Mouse (Mus musculus) lung, postnatal 25 days (tissue): ENCODE results near the gene Ahcyl2.

Experiments used
- DNase-seq: peaks from one replicate; pipeline ENCODE4 v3.0.0; 2022; ENCODE audit warnings: low spot score

Ahcyl2 gene

DNA sequence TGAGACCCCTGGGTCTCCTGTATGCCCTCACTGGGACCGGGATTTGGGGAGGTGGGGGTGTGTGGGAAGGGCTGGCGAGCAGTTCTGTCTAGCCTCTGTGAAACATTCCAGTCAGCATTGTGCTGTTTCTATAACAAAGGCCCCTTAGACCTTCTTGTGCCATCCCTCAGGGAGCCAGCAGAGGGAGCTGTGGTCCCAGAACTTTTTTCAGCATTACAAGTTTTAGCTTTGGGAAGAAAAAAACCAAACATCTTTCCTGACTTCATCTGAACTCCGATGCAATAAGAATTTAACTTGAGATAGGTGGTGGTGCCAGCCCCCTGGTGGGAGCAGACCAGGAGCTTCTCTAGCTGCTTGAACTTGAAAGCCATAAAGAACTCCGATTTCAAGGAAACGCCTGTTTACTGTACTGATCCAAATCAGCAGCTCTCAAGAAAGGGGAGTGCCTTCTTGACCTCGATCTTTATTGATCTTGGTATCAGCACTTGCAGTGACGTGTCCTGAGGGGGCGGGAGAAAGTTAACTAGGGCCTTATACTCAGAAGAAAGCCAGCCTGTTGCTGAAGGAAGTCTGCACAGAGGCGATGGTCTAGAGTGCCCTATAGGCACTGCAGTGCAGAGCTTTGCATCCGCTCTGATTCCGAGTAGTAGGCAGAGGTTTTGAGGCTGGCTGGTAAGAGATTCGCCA, 85.5 kb downstream of the Ahcyl2 start:
- peak; percentile 84 for DNase-seq

DNA sequence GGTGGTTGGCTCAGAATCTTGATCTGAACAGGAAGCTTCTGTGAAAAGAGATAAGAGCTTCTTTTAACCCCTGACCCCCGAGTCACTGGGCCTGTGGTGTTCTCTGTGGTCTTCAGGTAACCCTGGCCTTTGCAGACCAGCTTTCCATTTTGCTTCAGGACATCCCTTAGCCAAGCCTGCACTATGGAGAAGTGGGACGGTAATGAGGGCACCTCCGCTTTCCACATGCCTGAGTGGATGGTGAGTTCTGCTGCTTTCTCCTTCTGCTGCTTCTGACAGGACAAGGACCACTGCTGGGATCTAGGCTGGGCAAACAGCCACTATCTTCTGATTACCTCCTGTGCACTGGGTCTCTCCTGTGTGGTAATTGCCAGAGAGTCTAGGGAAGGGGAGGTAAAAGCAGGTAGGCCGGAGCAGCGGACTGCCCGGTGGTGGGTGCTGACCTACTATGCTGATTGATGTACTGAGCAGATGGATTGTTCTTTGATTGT, 86.1 kb downstream of the Ahcyl2 start:
- DNase-seq, result no peak

DNA sequence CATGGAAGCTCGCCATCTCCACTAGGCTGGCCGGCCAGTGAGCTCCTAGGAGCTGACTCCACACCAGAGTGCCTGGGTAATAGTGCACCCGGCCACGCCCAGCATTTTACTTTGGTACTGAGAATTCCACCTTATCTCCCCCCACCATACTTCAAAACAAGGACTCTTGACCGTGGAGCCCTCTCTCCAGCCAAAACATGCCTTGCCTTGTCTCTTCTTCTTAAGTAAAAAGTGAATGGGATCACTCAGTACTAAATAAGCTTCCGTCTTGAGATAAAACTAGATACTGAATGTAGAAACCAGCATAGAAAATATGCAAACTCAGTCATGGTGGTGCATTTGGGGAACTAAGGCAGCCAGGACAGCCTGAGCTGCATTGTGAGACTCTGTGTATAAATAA, 90.8 kb downstream of the Ahcyl2 start:
- DNase-seq, result no peak

DNA sequence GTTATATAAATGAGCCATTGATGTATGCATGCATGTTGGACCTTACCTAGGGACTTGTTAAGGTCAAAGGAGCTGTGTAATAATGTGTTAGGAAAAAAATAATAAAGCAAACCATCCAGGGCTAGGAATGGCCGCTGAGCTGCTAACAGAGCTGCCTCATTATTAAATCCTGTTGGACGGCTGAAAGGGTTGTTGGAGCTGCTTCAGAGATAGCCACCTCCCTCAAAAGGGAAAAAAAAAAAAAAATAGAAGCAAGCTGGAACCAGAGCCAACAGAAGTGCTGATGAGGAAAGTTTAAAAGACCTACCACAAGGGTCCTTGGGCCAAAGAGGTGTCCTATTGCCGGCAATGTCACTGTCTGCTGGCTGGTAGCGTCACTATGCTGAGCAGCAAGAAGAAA, 91.5 kb downstream of the Ahcyl2 start:
- DNase-seq, result no peak

DNA sequence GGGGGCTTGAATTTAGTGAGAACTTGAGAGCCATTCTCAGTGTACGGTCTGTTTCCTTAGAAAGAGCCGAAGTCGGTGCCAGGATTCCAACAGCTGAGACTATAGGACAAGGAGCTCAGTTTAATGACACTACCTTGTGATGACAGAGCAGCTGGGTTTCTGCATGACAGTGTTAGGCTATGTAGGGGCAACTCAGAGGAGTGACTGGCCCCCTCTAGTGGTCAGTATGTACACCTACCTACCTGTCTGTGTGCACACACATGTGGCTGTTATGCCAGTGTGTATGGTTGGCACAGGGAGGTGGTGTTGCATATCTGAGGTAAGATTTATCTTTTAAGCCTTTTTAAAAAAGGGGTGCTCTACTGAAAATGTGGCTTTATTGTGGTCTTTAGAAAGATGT, 92.4 kb downstream of the Ahcyl2 start:
- DNase-seq, result peak; percentile 57

DNA sequence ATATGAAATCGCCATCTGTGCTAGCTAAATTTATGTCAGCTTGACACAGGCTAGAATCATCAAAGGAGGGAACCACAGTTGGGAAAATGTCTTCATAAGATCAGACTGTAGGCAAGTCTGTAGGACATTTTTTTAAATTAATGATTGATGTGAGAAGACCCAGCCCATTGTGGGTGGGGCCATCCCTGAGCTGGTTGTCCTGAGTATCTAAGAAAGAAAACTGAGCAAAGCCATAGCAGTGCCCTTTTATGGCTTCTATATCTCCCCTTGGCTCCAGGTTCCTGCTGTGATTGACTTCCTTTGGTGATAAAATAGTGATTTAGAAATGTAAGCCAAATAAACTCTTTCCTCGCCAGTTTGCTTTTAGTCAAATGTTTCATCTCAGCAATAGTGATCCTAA, 97.1 kb downstream of the Ahcyl2 start:
- no peak for DNase-seq

DNA sequence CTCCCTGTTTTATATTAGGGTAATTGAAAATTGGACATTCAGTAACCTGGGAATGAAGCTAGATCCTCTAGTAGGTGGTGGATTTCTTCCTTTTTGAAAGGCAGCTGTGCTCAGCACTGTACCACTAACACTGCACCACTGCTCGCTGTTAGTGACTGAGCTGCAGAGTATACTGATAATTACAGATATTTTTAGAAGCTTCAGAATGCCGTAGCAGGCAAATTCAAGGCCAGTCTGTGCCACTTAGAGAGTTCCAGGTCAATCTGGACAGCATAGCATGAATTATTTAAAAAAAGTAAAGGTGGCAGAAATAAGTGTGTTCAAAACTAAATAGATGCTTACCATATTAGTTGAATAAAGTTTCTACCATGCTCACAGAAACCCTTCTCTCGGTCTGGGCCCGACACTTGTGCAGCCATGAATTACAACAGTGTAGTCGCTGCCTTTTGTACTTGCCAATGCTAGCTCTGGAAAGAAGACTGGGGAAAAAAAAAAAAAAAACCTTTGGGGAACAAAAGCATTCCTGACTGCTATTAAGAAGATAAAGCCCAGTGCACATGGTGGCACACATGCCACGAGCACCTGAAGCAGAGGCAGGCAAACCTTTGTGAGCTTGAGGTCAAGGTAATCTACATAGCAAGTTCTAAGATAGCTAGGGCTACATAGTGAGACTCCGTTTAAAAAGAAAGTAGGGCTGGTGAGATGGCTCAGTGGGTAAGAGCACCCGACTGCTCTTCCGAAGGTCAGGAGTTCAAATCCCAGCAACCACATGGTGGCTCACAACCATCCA, 99.3 kb downstream of the Ahcyl2 start:
- no peak for DNase-seq

DNA sequence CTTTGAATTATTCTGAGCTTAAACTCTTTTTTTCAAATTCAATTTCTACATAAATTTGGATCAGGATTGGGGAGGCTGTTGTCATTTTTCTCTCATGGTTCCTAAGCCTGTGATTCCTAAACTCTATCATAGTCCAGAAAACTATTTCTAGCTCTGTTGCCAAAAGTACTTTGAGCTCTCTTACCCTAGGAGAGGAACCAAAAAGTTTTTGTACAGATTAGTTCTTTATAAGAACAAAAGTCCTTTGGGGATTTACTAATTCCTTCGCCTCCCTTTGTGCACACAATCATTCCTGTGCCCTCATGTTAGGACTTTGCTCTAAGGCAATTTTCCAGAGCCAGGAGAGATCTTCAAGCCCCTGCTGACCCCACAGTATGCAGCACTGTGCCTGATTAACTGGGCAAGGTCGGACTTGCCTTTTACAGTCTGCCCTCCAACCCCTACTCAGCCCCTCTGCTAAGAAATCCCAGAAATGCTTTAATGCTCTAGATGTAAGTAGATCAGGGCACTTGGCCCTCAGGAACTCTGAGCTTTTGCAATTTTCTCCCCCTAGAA, 100.6 kb downstream of the Ahcyl2 start:
- DNase-seq, result no peak

DNA sequence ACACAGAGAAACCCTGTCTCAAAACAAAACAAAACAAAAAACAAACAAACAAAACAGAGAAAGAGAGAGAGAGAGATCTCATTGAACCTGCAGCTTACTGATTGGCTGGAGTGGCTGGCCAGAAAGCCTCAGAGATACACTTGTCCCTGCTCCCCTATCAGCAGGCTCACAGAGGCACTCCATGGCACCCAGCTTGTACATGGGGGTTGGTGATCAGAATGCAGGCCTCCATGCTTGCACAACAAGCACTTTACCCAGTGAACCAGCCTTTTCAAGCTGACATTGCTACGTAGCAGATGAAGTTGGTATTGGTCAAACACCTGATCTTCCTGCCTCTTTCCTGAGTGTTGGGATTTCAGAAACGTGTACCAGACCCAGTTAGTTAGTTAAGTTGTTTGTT, 105.8 kb downstream of the Ahcyl2 start:
- DNase-seq, result peak; percentile 13

DNA sequence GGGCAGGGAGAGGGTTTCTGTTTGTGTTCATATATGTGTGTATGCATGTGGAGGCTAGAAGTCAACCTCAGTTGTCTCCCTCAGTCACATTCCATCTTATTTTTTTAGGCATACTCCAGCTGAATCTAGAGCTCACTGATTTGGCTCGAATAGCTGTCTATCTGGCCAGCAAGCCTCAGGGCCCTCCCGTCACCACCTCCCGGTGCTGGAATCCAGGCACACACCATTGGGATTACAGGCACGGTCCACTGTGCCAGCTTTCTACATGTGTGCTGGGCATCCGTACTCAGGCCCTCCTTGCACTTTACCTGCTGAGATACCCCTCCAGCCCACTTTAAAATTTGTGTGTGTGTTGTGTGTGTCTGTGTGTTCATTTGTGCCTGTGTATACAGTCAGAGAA, 107.8 kb downstream of the Ahcyl2 start:
- DNase-seq, result no peak

DNA sequence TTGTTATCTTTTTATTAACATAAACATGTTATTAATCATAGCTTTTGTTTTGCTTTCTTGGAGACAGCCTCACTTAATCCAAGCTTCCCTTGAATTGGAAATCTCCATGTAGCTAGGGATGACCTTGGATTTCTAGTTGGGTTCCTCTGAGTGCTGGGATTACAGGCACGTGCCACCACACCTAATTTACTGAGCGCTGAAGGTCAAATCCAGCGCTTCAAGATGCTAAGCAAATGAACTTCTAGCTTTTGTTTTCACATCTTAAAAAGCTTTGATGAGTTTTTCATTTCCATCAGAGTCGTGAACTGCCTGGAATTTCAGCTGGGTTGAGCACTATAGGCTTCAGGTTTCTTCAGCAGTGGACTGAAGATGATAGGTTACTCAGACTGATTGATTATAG, 109.0 kb downstream of the Ahcyl2 start:
- no peak for DNase-seq

DNA sequence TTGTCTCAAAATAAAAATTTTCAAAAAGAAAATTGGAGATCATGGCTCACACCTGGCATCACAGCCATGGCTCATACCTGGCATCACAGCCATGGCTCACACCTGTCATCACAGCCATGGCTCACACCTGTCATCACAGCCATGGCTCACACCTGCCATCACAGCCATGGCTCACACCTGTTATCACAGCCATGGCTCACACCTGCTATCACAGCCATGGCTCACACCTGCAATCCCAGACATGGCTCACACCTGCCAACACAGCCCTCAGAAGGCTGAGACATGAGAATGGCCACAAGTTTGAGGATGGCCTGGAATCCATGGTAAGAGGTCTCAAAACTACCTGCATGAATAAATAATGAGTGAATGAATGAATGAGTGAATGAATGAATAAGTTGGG, 111.8 kb downstream of the Ahcyl2 start:
- no peak for DNase-seq

DNA sequence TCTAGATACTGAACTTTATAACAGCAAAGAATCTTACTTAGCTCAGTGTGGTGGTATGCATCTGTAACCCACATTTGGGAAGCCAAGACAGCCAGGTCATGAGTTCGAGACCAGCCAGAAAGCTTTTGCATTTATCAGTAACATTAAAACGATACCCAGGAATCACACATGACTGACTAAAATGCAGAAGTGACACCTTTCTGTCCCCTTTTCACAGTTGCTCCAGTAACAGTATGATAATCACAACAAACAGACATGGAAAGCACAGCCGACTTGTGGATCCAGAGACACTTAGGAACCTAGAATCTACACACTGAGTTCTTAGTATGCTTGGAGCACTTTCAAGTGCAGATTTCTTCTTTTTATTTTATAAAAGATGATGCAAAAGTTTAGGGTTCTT, 113.0 kb downstream of the Ahcyl2 start:
- no peak for DNase-seq

DNA sequence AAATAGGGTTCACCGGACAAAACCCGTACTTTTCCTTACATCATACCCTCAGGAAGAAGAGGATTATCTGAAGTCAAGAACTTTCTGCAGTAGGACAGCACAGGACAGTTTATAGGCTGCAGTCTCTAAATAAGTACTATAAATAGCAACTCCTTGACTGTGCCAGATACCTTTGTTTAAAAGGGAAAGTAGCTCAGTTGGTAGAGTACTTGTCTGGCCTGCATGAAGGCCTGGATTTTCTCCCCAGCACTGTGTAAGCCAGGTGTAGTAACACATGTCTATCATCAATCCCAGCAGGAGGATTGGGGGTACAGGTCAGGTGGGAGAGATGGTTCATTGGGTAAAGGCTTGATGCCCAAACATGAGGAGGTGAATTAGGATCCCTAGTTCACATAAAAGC, 114.1 kb downstream of the Ahcyl2 start:
- DNase-seq, result no peak

DNA sequence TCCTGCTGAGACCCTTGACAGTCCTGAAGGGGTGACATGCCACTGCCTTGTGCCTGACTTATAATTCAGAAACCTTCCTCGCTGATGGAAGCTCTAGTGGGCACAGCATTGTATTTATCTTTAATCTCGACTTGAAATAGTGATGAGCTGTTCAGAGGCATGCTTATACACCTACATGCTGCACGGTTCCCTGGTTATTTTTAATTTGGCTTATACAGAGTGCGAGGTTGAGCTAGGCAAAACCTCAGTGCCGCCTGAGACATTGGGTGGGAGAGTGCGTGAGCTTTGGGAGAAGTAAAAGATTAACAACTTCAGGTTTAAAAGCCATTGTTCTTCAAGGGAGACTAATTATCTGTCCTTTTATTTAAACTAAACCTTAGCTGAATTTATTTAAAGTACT, 115.1 kb downstream of the Ahcyl2 start:
- no peak for DNase-seq

DNA sequence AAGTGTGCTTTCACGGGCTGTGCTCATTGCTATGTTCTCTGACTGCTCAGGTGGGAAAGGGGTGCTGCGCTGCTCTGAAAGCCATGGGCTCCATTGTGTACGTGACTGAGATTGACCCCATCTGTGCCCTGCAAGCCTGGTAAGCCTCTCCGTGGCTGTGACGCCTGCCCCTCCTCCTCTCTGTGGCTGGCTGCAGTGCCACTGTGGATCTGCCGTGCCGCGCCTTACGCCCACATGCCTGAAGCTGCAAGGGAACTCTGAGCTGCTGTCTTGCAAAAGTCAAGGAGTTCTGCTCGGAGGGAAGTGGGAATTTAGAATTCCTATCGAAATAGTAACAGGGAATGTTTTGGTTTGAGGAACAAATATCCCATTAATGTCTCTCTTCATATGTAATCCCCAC, 123.3 kb downstream of the Ahcyl2 start:
- no peak for DNase-seq

DNA sequence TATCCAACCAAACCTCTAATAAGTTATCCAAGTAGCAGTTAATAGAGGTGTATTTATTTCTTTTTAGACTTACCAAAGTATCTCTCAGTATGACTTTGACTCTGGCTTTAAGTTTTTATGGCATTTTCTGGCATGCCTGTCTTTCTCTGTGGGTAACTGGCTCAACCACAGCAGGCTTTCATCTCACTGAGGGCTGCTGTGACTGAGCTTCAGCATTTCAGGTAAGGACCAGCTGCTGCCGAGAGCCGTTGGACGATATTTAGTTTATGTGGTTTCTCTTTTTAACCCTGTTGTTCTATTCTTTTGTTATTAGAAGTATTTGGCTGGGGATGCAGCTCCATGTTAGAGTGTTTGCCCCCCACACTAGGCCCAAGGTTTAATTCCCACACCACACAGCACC, 129.2 kb downstream of the Ahcyl2 start:
- no peak for DNase-seq

DNA sequence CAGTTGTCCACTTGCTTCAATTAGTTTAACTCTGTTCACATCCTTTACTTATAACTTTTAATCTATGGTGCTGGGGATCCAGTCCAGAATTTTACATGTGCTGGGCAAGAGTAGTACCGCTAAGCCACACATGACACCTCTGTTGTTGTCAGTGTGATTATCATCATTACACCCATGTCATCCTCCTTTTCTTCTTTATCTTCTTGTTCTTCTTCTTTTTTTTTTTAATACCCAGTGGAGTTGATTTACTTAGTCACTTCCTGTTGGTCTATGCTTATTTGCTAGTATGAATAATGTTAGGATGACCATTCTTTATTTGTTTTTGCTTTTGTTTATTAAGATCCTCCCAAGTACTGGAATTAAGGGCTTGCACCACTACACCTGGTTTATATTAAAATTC, 133.6 kb downstream of the Ahcyl2 start:
- no peak for DNase-seq

DNA sequence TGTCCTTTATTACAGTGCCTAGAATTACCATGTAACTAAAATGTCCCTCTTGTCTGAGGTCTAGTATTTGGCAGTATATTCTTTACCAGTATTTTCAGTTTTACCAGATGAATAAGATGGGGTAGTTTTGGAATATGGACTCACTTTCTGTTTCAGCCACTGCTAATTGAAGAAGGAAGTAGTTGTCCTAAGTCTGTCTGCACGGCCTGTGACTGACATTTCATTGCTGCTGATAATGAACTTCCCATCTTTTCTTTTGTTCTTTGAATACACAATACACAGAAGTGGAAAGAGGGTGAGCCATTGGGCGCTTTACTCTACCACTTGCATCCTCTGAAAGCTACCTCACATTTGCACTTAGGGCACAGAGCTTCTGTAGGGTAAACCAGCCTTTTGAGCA, 134.4 kb downstream of the Ahcyl2 start:
- DNase-seq, result no peak

DNA sequence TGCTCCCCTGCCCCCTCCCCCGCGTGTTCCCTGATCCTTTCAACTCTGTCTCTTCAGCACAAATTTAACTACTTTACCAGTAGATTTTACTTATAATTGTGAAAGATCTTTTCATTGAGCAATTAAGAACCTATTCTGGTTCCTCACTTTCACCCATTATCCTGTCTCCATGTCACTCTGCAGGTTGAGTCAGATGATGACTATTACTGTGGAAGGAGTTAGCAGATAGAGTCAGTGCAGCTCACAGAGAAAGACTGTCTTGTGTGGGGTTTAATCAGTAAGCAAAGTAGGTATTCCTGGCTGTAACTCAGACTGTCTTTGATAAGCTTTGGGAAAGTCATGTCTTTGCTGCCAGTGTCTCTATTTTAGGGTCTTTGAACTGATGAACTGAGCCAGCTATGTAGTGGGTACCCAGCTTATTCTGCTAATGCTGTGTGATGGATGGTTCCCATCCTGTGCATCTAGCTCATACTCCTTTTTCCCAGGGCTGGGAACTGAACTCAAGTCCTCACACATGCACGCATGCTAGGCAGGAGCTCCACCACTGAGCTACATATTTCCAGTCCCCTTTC, 135.6 kb downstream of the Ahcyl2 start:
- DNase-seq, result no peak

DNA sequence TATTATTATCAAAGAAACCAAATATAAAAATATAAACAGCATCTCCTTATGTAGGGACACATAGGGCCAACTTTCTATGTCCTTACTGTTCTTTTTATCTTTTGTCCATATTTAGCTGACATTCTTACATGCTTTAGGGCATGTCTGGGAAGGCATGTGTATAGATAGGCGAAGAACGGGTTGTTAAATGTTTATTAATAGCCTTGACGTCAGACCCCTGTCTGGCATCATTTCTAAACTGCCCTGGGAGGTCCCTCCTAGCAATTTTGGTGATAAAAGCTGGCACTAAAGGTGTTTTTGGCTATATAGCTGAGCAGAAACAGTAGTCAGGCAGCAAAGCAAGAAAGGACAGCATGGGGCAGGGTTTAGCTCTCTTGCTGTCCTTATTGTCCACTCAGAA, 136.5 kb downstream of the Ahcyl2 start:
- no peak for DNase-seq

DNA sequence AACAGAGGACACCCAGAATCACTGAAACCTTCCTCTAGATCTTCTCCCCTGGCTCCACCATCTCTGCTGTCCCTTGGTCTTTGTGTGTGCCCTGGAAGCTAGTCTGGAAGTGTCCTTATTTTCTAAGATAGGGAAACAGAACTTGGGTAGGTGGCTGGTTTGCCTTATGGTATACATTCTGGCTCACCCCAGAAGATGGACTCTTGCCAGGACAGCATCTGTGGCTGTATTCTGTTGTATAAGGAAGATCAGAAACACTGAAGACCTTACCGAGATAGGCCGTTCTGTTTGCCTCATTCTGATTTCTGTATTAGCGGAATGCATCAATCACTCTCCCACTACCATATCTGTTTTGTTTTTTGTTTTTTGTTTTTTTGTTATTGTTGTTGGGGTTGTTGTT, 142.8 kb downstream of the Ahcyl2 start:
- no peak for DNase-seq

DNA sequence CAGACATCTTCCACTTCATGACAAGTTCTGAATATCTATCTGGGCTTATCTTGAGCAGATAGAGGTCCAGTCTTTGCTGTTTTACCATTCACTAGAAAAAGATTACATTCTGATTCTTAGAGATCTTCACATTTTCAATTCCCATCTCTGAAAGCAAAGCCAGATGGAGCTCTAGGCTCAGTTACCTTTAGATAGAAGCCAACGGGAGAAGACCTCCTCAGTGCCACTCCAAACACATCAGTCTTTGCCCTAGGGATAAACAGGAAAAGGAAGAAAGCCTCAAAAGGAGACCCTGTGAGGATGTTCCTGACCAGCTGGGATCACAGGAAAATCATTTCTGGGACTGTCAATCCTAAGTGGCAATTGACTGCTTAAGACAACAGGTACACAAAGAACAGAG, 145.9 kb downstream of the Ahcyl2 start:
- DNase-seq, result no peak
